Mouse (Mus musculus): Measurements from ENCODE around the gene Acot7. TPM values are rescaled to one million over a fixed set of nuclear protein-coding genes. Genes with fewer than 3 reads are reported as not detected.

Acot7 gene
- polyA plus RNA-seq, 1 experiment, result 15.4 TPM

- peaks cover 10% of the 10 kb centered on the region for H3K4me1 ChIP-seq (ENCODE audit: control insufficient read depth, insufficient read depth, insufficient read length)
- WGBS, result 7% methylated on average over 8 of the region's 8 CpGs
- peaks cover 1% of the 10 kb centered on the region; the same call in 1 of the 2 replicates for H3K36me3 ChIP-seq (ENCODE audit: control insufficient read depth, insufficient read depth, low read length)
- DNase-seq (ENCODE audit: low read depth in 1 of 2, low spot score in 2 of 2), result no peak
- TF ChIP-seq POLR2A (IDR thresholded peaks at IDR 0.05; ENCODE audit: low read depth, low read length), result no peak
- TF ChIP-seq CTCF (IDR thresholded peaks at IDR 0.05; ENCODE audit: extremely low read depth, insufficient read depth, insufficient read length, insufficient replicate concordance), result no peak
- H3K27me3 ChIP-seq (ENCODE audit: control insufficient read depth, insufficient read depth, low read length), result peaks cover 5% of the 10 kb centered on the region
- peak overlapping the region; percentile 86; the same call in 1 of the 2 replicates for H3K27ac ChIP-seq (ENCODE audit: insufficient read depth, low read length)
- peak overlapping the region; percentile 81 for H3K4me3 ChIP-seq (ENCODE audit: extremely low read depth, insufficient read depth, insufficient read length)
These were observed 118.4 kb downstream of the Acot7 start for GRCm38 (mm10) chr4:152296371-152296770.

GRCm38 (mm10) chr4:152296874-152297861 is 119.2 kb downstream of the Acot7 start, which contains the start of gene Icmt:
Icmt (plus strand) TSS chr4:152297227.
- Histone ChIP-seq H3K27ac (ENCODE audit: insufficient read depth, low read length) (peak within 1 kb of the TSS; percentile 86), H3K4me3 (ENCODE audit: extremely low read depth, insufficient read depth, insufficient read length) (peak within 1 kb of the TSS; percentile 89), H3K4me1 (ENCODE audit: control insufficient read depth, insufficient read depth, insufficient read length) (peaks cover 10% of the 10 kb centered on the region), H3K36me3 (ENCODE audit: control insufficient read depth, insufficient read depth, low read length) (peaks cover 4% of the 10 kb centered on the region; the same call in 1 of the 2 replicates), H3K27me3 (ENCODE audit: control insufficient read depth, insufficient read depth, low read length) (0 out of 2 replicates have a peak, but pooled peaks cover 2% of the 10 kb centered on the region)
- under 1% methylated on average over 118 of the region's 119 CpGs for WGBS
- peak; percentile 97 to 100 for DNase-seq (ENCODE audit: low read depth in 1 of 2, low spot score in 2 of 2)
- TF ChIP-seq POLR2A (IDR thresholded peaks at IDR 0.05; ENCODE audit: low read depth, low read length) (peak; percentile 87), CTCF (IDR thresholded peaks at IDR 0.05; ENCODE audit: extremely low read depth, insufficient read depth, insufficient read length, insufficient replicate concordance) (no peak)

- Histone ChIP-seq H3K4me1 (ENCODE audit: control insufficient read depth, insufficient read depth, insufficient read length) (peaks cover 10% of the 10 kb centered on the region), H3K4me3 (ENCODE audit: extremely low read depth, insufficient read depth, insufficient read length) (no peak overlapping the region), H3K27me3 (ENCODE audit: control insufficient read depth, insufficient read depth, low read length) (no peaks in the 10 kb centered on the region), H3K36me3 (ENCODE audit: control insufficient read depth, insufficient read depth, low read length) (peaks cover 14% of the 10 kb centered on the region), H3K27ac (ENCODE audit: insufficient read depth, low read length) (no peak overlapping the region)
- 91% methylated on average over 14 of the region's 14 CpGs for WGBS
- no peak for DNase-seq (ENCODE audit: low read depth in 1 of 2, low spot score in 2 of 2)
- TF ChIP-seq CTCF (IDR thresholded peaks at IDR 0.05; ENCODE audit: extremely low read depth, insufficient read depth, insufficient read length, insufficient replicate concordance) (no peak), POLR2A (IDR thresholded peaks at IDR 0.05; ENCODE audit: low read depth, low read length) (no peak)
These were observed 120.9 kb downstream of the Acot7 start for GRCm38 (mm10) chr4:152298836-152299235.

GRCm38 (mm10) chr4:152300375-152300774 is 122.4 kb downstream of the Acot7 start:
- WGBS, result 89% methylated on average over 8 of the region's 8 CpGs
- DNase-seq (ENCODE audit: low read depth in 1 of 2, low spot score in 2 of 2), result no peak
- H3K4me1 ChIP-seq (ENCODE audit: control insufficient read depth, insufficient read depth, insufficient read length), result peaks cover 10% of the 10 kb centered on the region
- no peak overlapping the region for H3K4me3 ChIP-seq (ENCODE audit: extremely low read depth, insufficient read depth, insufficient read length)
- H3K36me3 ChIP-seq (ENCODE audit: control insufficient read depth, insufficient read depth, low read length), result peaks cover 21% of the 10 kb centered on the region
- no peaks in the 10 kb centered on the region for H3K27me3 ChIP-seq (ENCODE audit: control insufficient read depth, insufficient read depth, low read length)
- no peak overlapping the region for H3K27ac ChIP-seq (ENCODE audit: insufficient read depth, low read length)
- TF ChIP-seq POLR2A (IDR thresholded peaks at IDR 0.05; ENCODE audit: low read depth, low read length) (no peak), CTCF (IDR thresholded peaks at IDR 0.05; ENCODE audit: extremely low read depth, insufficient read depth, insufficient read length, insufficient replicate concordance) (no peak)

GRCm38 (mm10) chr4:152302012-152302411 is 124.1 kb downstream of the Acot7 start:
- Histone ChIP-seq H3K4me1 (ENCODE audit: control insufficient read depth, insufficient read depth, insufficient read length) (peaks cover 8% of the 10 kb centered on the region), H3K4me3 (ENCODE audit: extremely low read depth, insufficient read depth, insufficient read length) (no peak overlapping the region), H3K36me3 (ENCODE audit: control insufficient read depth, insufficient read depth, low read length) (peaks cover 21% of the 10 kb centered on the region), H3K27ac (ENCODE audit: insufficient read depth, low read length) (no peak overlapping the region), H3K27me3 (ENCODE audit: control insufficient read depth, insufficient read depth, low read length) (no peaks in the 10 kb centered on the region)
- WGBS, result 88% methylated on average over 11 of the region's 11 CpGs
- DNase-seq (ENCODE audit: low read depth in 1 of 2, low spot score in 2 of 2), result no peak
- TF ChIP-seq POLR2A (IDR thresholded peaks at IDR 0.05; ENCODE audit: low read depth, low read length) (no peak), CTCF (IDR thresholded peaks at IDR 0.05; ENCODE audit: extremely low read depth, insufficient read depth, insufficient read length, insufficient replicate concordance) (no peak)

GRCm38 (mm10) chr4:152303172-152303571 is 125.2 kb downstream of the Acot7 start:
- H3K4me3 ChIP-seq (ENCODE audit: extremely low read depth, insufficient read depth, insufficient read length), result no peak overlapping the region
- TF ChIP-seq POLR2A (IDR thresholded peaks at IDR 0.05; ENCODE audit: low read depth, low read length) (no peak), CTCF (IDR thresholded peaks at IDR 0.05; ENCODE audit: extremely low read depth, insufficient read depth, insufficient read length, insufficient replicate concordance) (no peak)
- no peak for DNase-seq (ENCODE audit: low read depth in 1 of 2, low spot score in 2 of 2)
- peaks cover 22% of the 10 kb centered on the region for H3K36me3 ChIP-seq (ENCODE audit: control insufficient read depth, insufficient read depth, low read length)
- WGBS, result 95% methylated on average over 10 of the region's 10 CpGs
- no peak overlapping the region for H3K27ac ChIP-seq (ENCODE audit: insufficient read depth, low read length)
- peaks cover 3% of the 10 kb centered on the region; the same call in 1 of the 2 replicates for H3K4me1 ChIP-seq (ENCODE audit: control insufficient read depth, insufficient read depth, insufficient read length)
- H3K27me3 ChIP-seq (ENCODE audit: control insufficient read depth, insufficient read depth, low read length), result no peaks in the 10 kb centered on the region
